Mouse (Mus musculus): ENCODE results near the gene Vegfd. TPM values are rescaled to one million over a fixed set of nuclear protein-coding genes. Genes with fewer than 3 reads are reported as not detected.

Gene Vegfd
- polyA plus RNA-seq (2015; fragmentation: Nextera tagmentation; extraction: Ambion mirVana), result 48.1 and 52.2 TPM in 2 replicates

DNA sequence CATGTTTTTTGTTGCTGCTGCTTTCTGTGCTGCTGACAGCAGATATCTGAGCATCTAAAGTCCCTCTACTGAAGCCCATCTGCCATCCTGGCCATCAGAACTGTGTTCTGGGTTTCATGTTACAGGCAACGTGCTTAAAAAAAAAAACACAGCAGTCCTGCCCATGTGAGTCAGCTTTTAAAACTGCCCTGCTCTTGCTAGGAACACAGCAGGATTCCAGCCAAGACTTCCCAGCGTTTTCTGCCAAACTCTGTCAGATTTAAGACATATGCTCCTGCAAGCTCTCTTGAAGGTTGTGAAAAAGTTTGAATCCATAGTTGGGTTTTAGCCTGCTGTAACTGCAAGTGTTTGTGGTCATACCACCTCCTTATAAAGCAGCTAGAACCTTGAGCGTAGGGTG is at the start of gene Vegfd:
Vegfd (plus strand) TSS at position 298 of the 400 bp plus-strand sequence.
- peak within 1 kb of the TSS; percentile 70 for H3K27ac ChIP-seq
- no peaks in the 10 kb centered on the region for H3K9me3 ChIP-seq
- WGBS, result 26% methylated on average over 3 of the region's 3 CpGs
- ATAC-seq (ENCODE audit: borderline replicate concordance, extremely low read depth, low FRiP score, low TSS enrichment), result peak; percentile 59; the same call in 1 of the 2 replicates
- H3K9ac ChIP-seq, result no peak within 1 kb of the TSS
- H3K4me3 ChIP-seq, result peak within 1 kb of the TSS; percentile 28
- no peaks in the 10 kb centered on the region; the same call in 1 of the 2 replicates for H3K27me3 ChIP-seq
- no peaks in the 10 kb centered on the region for H3K4me1 ChIP-seq
- peak within 1 kb of the TSS; percentile 13; the same call in 1 of the 2 replicates for H3K4me2 ChIP-seq
- no peaks in the 10 kb centered on the region for H3K36me3 ChIP-seq

GRCm38 (mm10) chrX:164323391-164323913 is 49.7 kb upstream of the Vegfd start:
- H3K4me2 ChIP-seq, result no peak overlapping the region
- no peaks in the 10 kb centered on the region for H3K36me3 ChIP-seq
- H3K9ac ChIP-seq, result no peak overlapping the region
- H3K27me3 ChIP-seq, result no peaks in the 10 kb centered on the region
- peak overlapping the region; percentile 44 for H3K27ac ChIP-seq
- ATAC-seq (ENCODE audit: borderline replicate concordance, extremely low read depth, low FRiP score, low TSS enrichment), result peak; percentile 27; the same call in 1 of the 2 replicates
- no peak overlapping the region for H3K4me3 ChIP-seq
- 40% methylated on average over 4 of the region's 4 CpGs for WGBS
- no peaks in the 10 kb centered on the region for H3K9me3 ChIP-seq
- no peaks in the 10 kb centered on the region for H3K4me1 ChIP-seq

- no peak overlapping the region for H3K4me2 ChIP-seq
- ATAC-seq (ENCODE audit: borderline replicate concordance, extremely low read depth, low FRiP score, low TSS enrichment), result peak; percentile 81; the same call in 1 of the 2 replicates
- H3K9ac ChIP-seq, result no peak overlapping the region
- H3K4me3 ChIP-seq, result no peak overlapping the region
- H3K27ac ChIP-seq, result no peak overlapping the region
- no peaks in the 10 kb centered on the region for H3K27me3 ChIP-seq
- no peaks in the 10 kb centered on the region for H3K36me3 ChIP-seq
- 58% methylated on average over 2 of the region's 2 CpGs for WGBS
- H3K9me3 ChIP-seq, result no peaks in the 10 kb centered on the region
- H3K4me1 ChIP-seq, result no peaks in the 10 kb centered on the region
These were observed 42.8 kb upstream of the Vegfd start for GRCm38 (mm10) chrX:164330351-164330750.

DNA sequence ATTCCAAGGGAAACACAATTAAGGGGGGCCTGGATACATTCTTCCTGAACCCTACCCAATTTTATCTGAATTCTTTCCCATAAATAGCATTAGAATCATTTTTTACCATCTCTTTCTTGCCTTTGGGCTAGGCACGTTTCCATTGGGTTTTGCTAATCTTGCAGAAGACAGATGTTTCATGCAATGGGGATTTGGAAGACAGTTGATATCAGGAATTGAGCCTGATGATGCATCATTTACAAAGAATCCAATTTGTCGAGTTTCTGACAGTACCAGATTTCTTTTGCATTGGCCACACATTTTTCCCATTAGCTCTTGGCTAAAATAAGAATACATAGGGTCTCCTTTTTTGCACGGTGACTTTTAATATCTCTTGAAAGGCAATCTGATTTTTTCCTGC is 42.4 kb upstream of the Vegfd start:
- Histone ChIP-seq H3K9ac (no peak overlapping the region), H3K9me3 (no peaks in the 10 kb centered on the region), H3K4me3 (no peak overlapping the region), H3K4me1 (no peaks in the 10 kb centered on the region), H3K4me2 (no peak overlapping the region), H3K27ac (no peak overlapping the region), H3K27me3 (no peaks in the 10 kb centered on the region), H3K36me3 (no peaks in the 10 kb centered on the region)
- 46% methylated on average over 3 of the region's 3 CpGs for WGBS
- ATAC-seq (ENCODE audit: borderline replicate concordance, extremely low read depth, low FRiP score, low TSS enrichment), result no peak; the same call in 1 of the 2 replicates

GRCm38 (mm10) chrX:164338591-164338990 is 34.6 kb upstream of the Vegfd start:
- H3K27me3 ChIP-seq, result no peaks in the 10 kb centered on the region
- no peak overlapping the region for H3K9ac ChIP-seq
- no peak for ATAC-seq (ENCODE audit: borderline replicate concordance, extremely low read depth, low FRiP score, low TSS enrichment)
- no peaks in the 10 kb centered on the region for H3K4me1 ChIP-seq
- no peak overlapping the region for H3K4me3 ChIP-seq
- H3K36me3 ChIP-seq, result no peaks in the 10 kb centered on the region
- 59% methylated on average over 4 of the region's 4 CpGs for WGBS
- no peaks in the 10 kb centered on the region for H3K9me3 ChIP-seq
- H3K4me2 ChIP-seq, result no peak overlapping the region
- peak overlapping the region; percentile 33; the same call in 1 of the 2 replicates for H3K27ac ChIP-seq

GRCm38 (mm10) chrX:164345359-164345938 is 27.7 kb upstream of the Vegfd start:
- WGBS, result 63% methylated on average over 4 of the region's 4 CpGs
- Histone ChIP-seq H3K36me3 (no peaks in the 10 kb centered on the region), H3K27me3 (no peaks in the 10 kb centered on the region), H3K9ac (no peak overlapping the region), H3K4me2 (no peak overlapping the region), H3K27ac (no peak overlapping the region), H3K4me3 (no peak overlapping the region), H3K9me3 (no peaks in the 10 kb centered on the region), H3K4me1 (no peaks in the 10 kb centered on the region)
- ATAC-seq (ENCODE audit: borderline replicate concordance, extremely low read depth, low FRiP score, low TSS enrichment), result no peak; the same call in 1 of the 2 replicates

DNA sequence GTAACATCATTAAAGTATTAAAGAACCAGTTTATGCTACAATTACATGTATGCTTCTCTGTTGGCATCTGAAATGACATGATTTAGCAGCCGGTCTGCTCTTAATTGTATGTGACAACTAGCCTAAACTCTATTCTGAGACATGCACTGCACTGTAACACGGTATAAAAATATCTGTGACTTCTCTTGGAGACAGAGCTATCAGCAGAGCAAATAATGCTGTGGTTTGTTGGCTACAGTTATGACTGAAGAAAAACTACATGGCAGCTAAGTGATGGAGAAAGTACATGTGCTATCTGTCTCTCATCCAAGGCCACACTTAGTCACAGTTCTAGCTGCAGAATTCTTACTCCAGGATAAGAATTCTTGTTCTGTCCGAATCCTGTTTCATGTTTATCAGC is 24.2 kb upstream of the Vegfd start:
- Histone ChIP-seq H3K9me3 (no peaks in the 10 kb centered on the region), H3K27ac (no peak overlapping the region)

DNA sequence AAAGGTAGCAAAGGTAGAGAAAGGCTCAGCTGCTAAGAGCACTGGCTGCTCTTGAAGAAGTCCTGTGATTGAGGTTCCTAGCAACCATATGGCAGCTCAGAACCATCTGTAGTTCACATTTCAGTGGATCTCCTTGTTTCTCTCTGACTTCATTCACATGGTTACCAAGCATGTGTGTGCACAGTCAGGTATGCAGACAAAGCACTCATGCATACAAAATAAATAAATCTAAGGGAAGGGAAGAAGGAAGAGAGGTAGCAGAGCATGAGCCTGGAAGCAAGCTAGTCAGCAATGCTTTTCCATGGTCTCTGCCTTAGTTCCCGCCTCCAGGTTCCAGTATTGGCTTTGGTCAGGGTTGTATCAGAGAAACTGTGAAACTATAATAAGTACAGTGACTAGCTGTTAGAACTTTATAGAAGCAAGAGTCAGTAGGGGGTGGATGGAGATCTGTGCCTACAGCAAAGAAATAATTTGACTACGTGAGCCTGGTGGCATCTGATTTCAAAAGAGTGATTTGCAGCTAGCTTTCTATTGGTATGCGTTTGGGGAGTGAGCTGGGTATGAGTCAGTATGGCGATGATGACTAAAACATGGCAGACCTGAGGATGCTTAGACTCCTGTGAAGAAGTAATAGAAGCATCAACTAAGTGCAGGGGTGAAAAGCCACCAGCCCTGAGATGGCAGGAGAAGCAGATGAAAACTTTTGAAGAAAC is 7.9 kb upstream of the Vegfd start:
- 83% methylated on average over 4 of the region's 4 CpGs for WGBS
- no peaks in the 10 kb centered on the region for H3K27me3 ChIP-seq
- no peak overlapping the region for H3K4me3 ChIP-seq
- H3K36me3 ChIP-seq, result no peaks in the 10 kb centered on the region
- no peak overlapping the region for H3K9ac ChIP-seq
- H3K4me1 ChIP-seq, result no peaks in the 10 kb centered on the region
- H3K4me2 ChIP-seq, result no peak overlapping the region
- no peak for ATAC-seq (ENCODE audit: borderline replicate concordance, extremely low read depth, low FRiP score, low TSS enrichment)
- H3K9me3 ChIP-seq, result no peaks in the 10 kb centered on the region
- H3K27ac ChIP-seq, result no peak overlapping the region

More for the DNA sequence above, 24.2 kb upstream of the Vegfd start:
- no peaks in the 10 kb centered on the region for H3K27me3 ChIP-seq
- no peak overlapping the region for H3K4me2 ChIP-seq
- no peak overlapping the region for H3K4me3 ChIP-seq
- ATAC-seq (ENCODE audit: borderline replicate concordance, extremely low read depth, low FRiP score, low TSS enrichment), result peak; percentile 64; the same call in 1 of the 2 replicates
- H3K9ac ChIP-seq, result no peak overlapping the region
- WGBS, result 52% methylated on average over 3 of the region's 3 CpGs
- no peaks in the 10 kb centered on the region for H3K4me1 ChIP-seq
- no peaks in the 10 kb centered on the region for H3K36me3 ChIP-seq

DNA sequence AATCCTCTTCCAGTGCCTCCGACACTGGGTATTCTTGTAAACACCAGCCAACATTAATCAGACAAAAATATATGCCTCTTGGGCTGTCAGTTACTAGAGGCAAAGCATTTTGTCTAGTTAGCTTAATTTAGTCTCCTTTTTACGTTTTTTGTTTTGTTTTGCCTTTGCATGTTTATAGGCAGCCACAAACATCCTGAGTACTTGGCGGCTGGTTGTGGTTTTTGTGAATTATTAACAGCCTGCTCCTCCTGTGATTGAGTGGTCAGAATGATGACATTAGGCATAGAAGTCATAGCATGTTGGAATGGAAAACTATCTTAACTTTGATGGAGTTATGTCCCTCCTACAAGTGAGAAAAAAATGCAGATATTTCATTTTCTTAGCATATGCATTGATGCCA is 2.6 kb upstream of the Vegfd start:
- no peak overlapping the region for H3K4me2 ChIP-seq
- no peak overlapping the region for H3K9ac ChIP-seq
- ATAC-seq (ENCODE audit: borderline replicate concordance, extremely low read depth, low FRiP score, low TSS enrichment), result no peak
- H3K9me3 ChIP-seq, result no peaks in the 10 kb centered on the region
- no peak overlapping the region for H3K4me3 ChIP-seq
- 51% methylated on average over 3 of the region's 3 CpGs for WGBS
- no peaks in the 10 kb centered on the region for H3K27me3 ChIP-seq
- no peaks in the 10 kb centered on the region for H3K36me3 ChIP-seq
- no peaks in the 10 kb centered on the region for H3K4me1 ChIP-seq
- 0 out of 2 replicates have a peak overlapping the region, but pooled peaks have one; percentile 12 for H3K27ac ChIP-seq

- 39% methylated on average over 5 of the region's 5 CpGs for WGBS
- no peaks in the 10 kb centered on the region for H3K4me1 ChIP-seq
- no peak overlapping the region for H3K9ac ChIP-seq
- H3K9me3 ChIP-seq, result no peaks in the 10 kb centered on the region
- peak overlapping the region; percentile 70 for H3K27ac ChIP-seq
- H3K4me3 ChIP-seq, result peak overlapping the region; percentile 28
- H3K4me2 ChIP-seq, result peak overlapping the region; percentile 37
- ATAC-seq (ENCODE audit: borderline replicate concordance, extremely low read depth, low FRiP score, low TSS enrichment), result peak; percentile 49; the same call in 1 of the 2 replicates
- H3K27me3 ChIP-seq, result no peaks in the 10 kb centered on the region; the same call in 1 of the 2 replicates
- H3K36me3 ChIP-seq, result no peaks in the 10 kb centered on the region
These were observed 1.4 kb downstream of the Vegfd start for GRCm38 (mm10) chrX:164374586-164374985.

DNA sequence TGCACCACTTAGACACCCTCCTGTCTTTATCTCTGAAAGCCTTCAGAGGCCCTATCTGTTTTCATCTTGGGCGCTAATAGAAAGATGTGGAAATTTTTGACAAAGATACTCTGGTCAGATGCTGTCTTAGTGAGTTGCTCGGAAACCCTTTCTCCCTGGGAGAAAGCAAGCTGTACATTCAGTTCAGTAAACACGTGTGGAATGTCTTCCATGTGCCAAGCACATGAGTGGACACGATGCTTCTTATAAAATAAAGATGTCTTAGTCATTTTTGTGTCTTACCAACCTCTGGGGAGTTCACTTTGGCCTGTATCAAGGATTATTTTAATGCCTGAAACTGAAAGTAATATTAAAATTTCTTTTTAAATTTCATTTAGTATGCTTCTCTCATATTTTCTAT is 6.5 kb downstream of the Vegfd start:
- no peak overlapping the region for H3K9ac ChIP-seq
- peaks cover 3% of the 10 kb centered on the region; the same call in 1 of the 2 replicates for H3K27me3 ChIP-seq
- no peak overlapping the region for H3K4me2 ChIP-seq
- WGBS, result 56% methylated on average over 4 of the region's 4 CpGs
- no peak for ATAC-seq (ENCODE audit: borderline replicate concordance, extremely low read depth, low FRiP score, low TSS enrichment)
- no peak overlapping the region for H3K4me3 ChIP-seq
- H3K4me1 ChIP-seq, result no peaks in the 10 kb centered on the region
- no peaks in the 10 kb centered on the region for H3K36me3 ChIP-seq
- no peaks in the 10 kb centered on the region for H3K9me3 ChIP-seq
- H3K27ac ChIP-seq, result peak overlapping the region; percentile 50
